Mouse (Mus musculus) thymus, postnatal 14 days (tissue): ENCODE results near the gene Brd7.

Experiments
- DNase-seq: peaks from one replicate; pipeline ENCODE4 v3.0.0; 2021

Gene Brd7

GRCm38 (mm10) chr8:88349046-88349445, 12.9 kb downstream of the Brd7 start:
- no peak for DNase-seq

- no peak for DNase-seq
Observed at GRCm38 (mm10) chr8:88342026-88342425, 20.0 kb downstream of the Brd7 start.

GRCm38 (mm10) chr8:88339887-88340695, 21.9 kb downstream of the Brd7 start:
- DNase-seq, result no peak

- no peak for DNase-seq
Observed at GRCm38 (mm10) chr8:88339221-88339620, 22.8 kb downstream of the Brd7 start.

- DNase-seq, result no peak
Observed at GRCm38 (mm10) chr8:88334975-88335374, 27.0 kb downstream of the Brd7 start.

GRCm38 (mm10) chr8:88334384-88334783, 27.6 kb downstream of the Brd7 start:
- DNase-seq, result no peak

- no peak for DNase-seq
Observed at GRCm38 (mm10) chr8:88330816-88331215, 31.2 kb downstream of the Brd7 start.

- DNase-seq, result no peak
Observed at GRCm38 (mm10) chr8:88328689-88329088, 33.3 kb downstream of the Brd7 start.

- DNase-seq, result no peak
Observed at GRCm38 (mm10) chr8:88326328-88326727, 35.7 kb downstream of the Brd7 start.

GRCm38 (mm10) chr8:88325795-88326194, 36.2 kb downstream of the Brd7 start:
- DNase-seq, result no peak

GRCm38 (mm10) chr8:88325251-88325650, 36.7 kb downstream of the Brd7 start:
- DNase-seq, result no peak

GRCm38 (mm10) chr8:88324760-88325159, 37.2 kb downstream of the Brd7 start:
- no peak for DNase-seq

- DNase-seq, result no peak
Observed at GRCm38 (mm10) chr8:88323523-88323922, 38.5 kb downstream of the Brd7 start.

- DNase-seq, result no peak
Observed at GRCm38 (mm10) chr8:88321387-88321786, 40.6 kb downstream of the Brd7 start.

GRCm38 (mm10) chr8:88320134-88320533, 41.9 kb downstream of the Brd7 start:
- DNase-seq, result no peak

GRCm38 (mm10) chr8:88318151-88318550, 43.8 kb downstream of the Brd7 start:
- no peak for DNase-seq

GRCm38 (mm10) chr8:88317341-88317740, 44.7 kb downstream of the Brd7 start:
- no peak for DNase-seq

GRCm38 (mm10) chr8:88316139-88316931, 45.7 kb downstream of the Brd7 start:
- no peak for DNase-seq

GRCm38 (mm10) chr8:88315302-88315701, 46.7 kb downstream of the Brd7 start:
- no peak for DNase-seq

- DNase-seq, result no peak
Observed at GRCm38 (mm10) chr8:88313991-88314390, 48.0 kb downstream of the Brd7 start.

GRCm38 (mm10) chr8:88312966-88313365, 49.0 kb downstream of the Brd7 start:
- no peak for DNase-seq

GRCm38 (mm10) chr8:88310286-88310685, 51.7 kb downstream of the Brd7 start:
- DNase-seq, result no peak

GRCm38 (mm10) chr8:88309881-88310280, 52.1 kb downstream of the Brd7 start:
- no peak for DNase-seq

GRCm38 (mm10) chr8:88309274-88309873, 52.6 kb downstream of the Brd7 start:
- DNase-seq, result no peak
